Comparison of ENCODE assay signal across 15 mouse cellular contexts in the genomic region with DNA sequence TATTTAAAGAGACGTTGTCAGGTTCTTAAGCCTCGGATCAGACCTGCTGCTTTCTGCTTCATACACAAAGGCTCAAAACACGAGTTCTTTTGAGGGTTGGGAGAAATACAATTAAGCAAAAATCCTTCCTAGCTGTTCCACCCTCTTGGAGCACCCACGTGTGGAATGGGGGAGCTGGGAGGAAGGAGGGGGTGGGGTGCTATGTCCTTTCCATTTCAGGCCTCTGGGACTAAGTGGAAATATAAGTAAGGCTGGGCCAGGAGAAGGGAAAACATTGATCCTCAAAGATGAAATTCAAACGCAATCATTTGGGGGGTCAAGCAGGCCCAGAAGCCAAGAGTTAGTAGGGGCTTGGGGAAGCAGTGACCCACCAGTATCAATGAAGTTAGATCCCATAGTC. TPM values are rescaled to one million over a fixed set of nuclear protein-coding genes. Genes with fewer than 3 reads are reported as not detected.
A peak's percentile ranks its signal among the peaks of the same experiment; 100 is the strongest.
DNase-seq lines count a peak whose midpoint lies in the region; ATAC-seq and TF ChIP-seq lines count a peak whose summit lies in the region.
"Had no signal": no experiment of that assay in that cellular context is flagged by ENCODE, and none has a peak within 500 bp of the region (broad histone marks: within the 10 kb centered on the region; RNA-seq: fewer than 3 reads in every experiment).

No protein-coding gene starts in this region.

- TF ChIP-seq POLR2A in testis, adult 2 months (IDR thresholded peaks at IDR 0.05; ENCODE audit: control insufficient read depth, low read depth, low read length), result no peak

- peaks cover 66% of the 10 kb centered on the region for H3K4me1 ChIP-seq in heart, embryonic 16.5 days (ENCODE audit: control insufficient read depth, insufficient read depth, low read length)
- H3K4me1 ChIP-seq in testis, adult 2 months (ENCODE audit: control insufficient read depth, insufficient read depth, low read length), result peaks cover 60% of the 10 kb centered on the region
- peaks cover 43% of the 10 kb centered on the region for H3K4me1 ChIP-seq in liver, postnatal 0 days (ENCODE audit: insufficient read depth)

- TF ChIP-seq EP300 in liver, postnatal 0 days (IDR thresholded peaks at IDR 0.05; ENCODE audit: low read depth), result no peak

- ATAC-seq in heart, embryonic 16.5 days (replicated peaks; ENCODE audit: extremely low read depth, insufficient read depth, low FRiP score), result no peak
- no peak for ATAC-seq in liver, postnatal 0 days
- ATAC-seq: activated CD4-positive, CD25-positive, alpha-beta regulatory T cell, adult 4 months had no signal

- peak; percentile 55 for DNase-seq in embryo, embryonic 10.5 days (ENCODE audit: low spot score)
- DNase-seq in embryo, embryonic 9.5 days (ENCODE audit: extremely low spot score), result no peak
- DNase-seq in heart, postnatal 4 days, result no peak
- DNase-seq in testis, postnatal 14 days (ENCODE audit: low spot score), result no peak
- no peak for DNase-seq in thymus, postnatal 10 days (ENCODE audit: low spot score in 2 of 2)
- DNase-seq in liver, postnatal 0 days, result no peak
- DNase-seq: kidney, adult 11 months; kidney, postnatal 36 days; lung, postnatal 36 days; right cerebral cortex, postnatal 4 days; thymus, postnatal 25 days had no signal

- peaks cover 44% of the 10 kb centered on the region for H3K27me3 ChIP-seq in heart, embryonic 16.5 days (ENCODE audit: control insufficient read depth, insufficient read depth, low read length)
- H3K27me3 ChIP-seq in testis, adult 2 months (ENCODE audit: control insufficient read depth, insufficient read depth, low read length), result no peaks in the 10 kb centered on the region
- peaks cover 65% of the 10 kb centered on the region for H3K27me3 ChIP-seq in liver, postnatal 0 days (ENCODE audit: insufficient read depth, low read length)
- H3K27me3 ChIP-seq: CH12.LX had no signal

- no peak for TF ChIP-seq CTCF in testis, adult 2 months (IDR thresholded peaks at IDR 0.05; ENCODE audit: control insufficient read depth, insufficient read depth, insufficient replicate concordance, low read depth, low read length)
- TF ChIP-seq CTCF in liver, postnatal 0 days (IDR thresholded peaks at IDR 0.05; ENCODE audit: low read depth), result no peak

- H3K9ac ChIP-seq in heart, embryonic 16.5 days (ENCODE audit: low read length), result peak overlapping the region; percentile 53
- no peak overlapping the region for H3K9ac ChIP-seq in liver, postnatal 0 days (replicated peaks)

- H3K36me3 ChIP-seq in heart, embryonic 16.5 days (ENCODE audit: control insufficient read depth, insufficient read depth), result no peaks in the 10 kb centered on the region
- no peaks in the 10 kb centered on the region for H3K36me3 ChIP-seq in testis, adult 2 months (ENCODE audit: control insufficient read depth, insufficient read depth, low read length)
- no peaks in the 10 kb centered on the region for H3K36me3 ChIP-seq in liver, postnatal 0 days (replicated peaks; ENCODE audit: insufficient read depth, low read length)

- H3K9me3 ChIP-seq in heart, embryonic 16.5 days (replicated peaks; ENCODE audit: control insufficient read depth, low read length), result no peaks in the 10 kb centered on the region
- no peaks in the 10 kb centered on the region for H3K9me3 ChIP-seq in liver, postnatal 0 days (ENCODE audit: low read length)

- no peak overlapping the region for H3K4me3 ChIP-seq in heart, embryonic 16.5 days (ENCODE audit: low read length)
- peak overlapping the region; percentile 70 for H3K4me3 ChIP-seq in testis, adult 2 months (ENCODE audit: control insufficient read depth, low read depth, low read length)
- H3K4me3 ChIP-seq in liver, postnatal 0 days (ENCODE audit: low read depth, low read length), result no peak overlapping the region

- H3K27ac ChIP-seq in heart, embryonic 16.5 days (ENCODE audit: low read length), result no peak overlapping the region
- no peak overlapping the region for H3K27ac ChIP-seq in testis, adult 2 months (ENCODE audit: control insufficient read depth, insufficient read depth, low read depth, low read length)
- H3K27ac ChIP-seq in liver, postnatal 0 days (ENCODE audit: low read depth), result no peak overlapping the region

- peak overlapping the region; percentile 56 for H3K4me2 ChIP-seq in heart, embryonic 16.5 days (ENCODE audit: low read depth, low read length)
- no peak overlapping the region for H3K4me2 ChIP-seq in liver, postnatal 0 days (ENCODE audit: low read depth, low read length)

- 23% methylated on average over 5 of the region's 5 CpGs for WGBS in heart, embryonic 16.5 days
- 19% methylated on average over 5 of the region's 5 CpGs for WGBS in liver, postnatal 0 days (ENCODE audit: insufficient replicate concordance)

RNA-seq across cellular contexts. Expression of a gene that starts 2.6 kb away (rescaled TPM):
- 2.8 and 3.1 TPM in 2 replicates for polyA plus RNA-seq in heart, embryonic 16.5 days (2015; fragmentation: Nextera tagmentation; extraction: Ambion mirVana)
- total RNA-seq in heart, postnatal 4 days (2021), result 1 to 10 TPM; 1.3 to 1.4 TPM
- 1.8 and 1.9 TPM in 2 replicates for polyA plus RNA-seq in testis, adult 2 months (2012; rRNA removed)
- polyA plus RNA-seq in liver, postnatal 0 days (2015; fragmentation: Nextera tagmentation; extraction: Ambion mirVana), result 0.02 TPM in 1 of 2 replicates, not detected in the other
- total RNA-seq: CH12.LX had no signal
- polyA plus RNA-seq: activated CD4-positive, CD25-positive, alpha-beta regulatory T cell, adult 4 months had no signal

RNA-seq across cellular contexts. Expression of a gene that starts 27.1 kb away (rescaled TPM):
- 3.2 and 3.4 TPM in 2 replicates for polyA plus RNA-seq in heart, embryonic 16.5 days (2015; fragmentation: Nextera tagmentation; extraction: Ambion mirVana)
- total RNA-seq in heart, postnatal 4 days (2021), result 1 to 10 TPM; 1.3 to 1.7 TPM
- 17.6 and 17.9 TPM in 2 replicates for polyA plus RNA-seq in testis, adult 2 months (2012; rRNA removed)
- 1.7 and 1.9 TPM in 2 replicates for polyA plus RNA-seq in liver, postnatal 0 days (2015; fragmentation: Nextera tagmentation; extraction: Ambion mirVana)

RNA-seq across cellular contexts. Expression of a gene that starts 38.1 kb away (rescaled TPM):
- polyA plus RNA-seq in heart, embryonic 16.5 days (2015; fragmentation: Nextera tagmentation; extraction: Ambion mirVana), result 9.8 and 11.1 TPM in 2 replicates
- total RNA-seq in heart, postnatal 4 days (2021), result 10 to 100 TPM; 14.0 to 14.2 TPM
- 6.2 and 7.6 TPM in 2 replicates for polyA plus RNA-seq in testis, adult 2 months (2012; rRNA removed)
- 0.08 and 0.15 TPM in 2 replicates for polyA plus RNA-seq in liver, postnatal 0 days (2015; fragmentation: Nextera tagmentation; extraction: Ambion mirVana)
- polyA plus RNA-seq: activated CD4-positive, CD25-positive, alpha-beta regulatory T cell, adult 4 months had no signal

RNA-seq across cellular contexts. Expression of a gene that starts 44.4 kb away (rescaled TPM):
- 45.2 and 47.3 TPM in 2 replicates for polyA plus RNA-seq in heart, embryonic 16.5 days (2015; fragmentation: Nextera tagmentation; extraction: Ambion mirVana)
- total RNA-seq in heart, postnatal 4 days (2021), result 10 to 100 TPM; 33.9 to 34.9 TPM
- 12.6 and 13.4 TPM in 2 replicates for polyA plus RNA-seq in testis, adult 2 months (2012; rRNA removed)
- polyA plus RNA-seq in liver, postnatal 0 days (2015; fragmentation: Nextera tagmentation; extraction: Ambion mirVana), result 14.0 and 14.7 TPM in 2 replicates
